Mouse (Mus musculus) embryo, embryonic 9.5 days (tissue): ENCODE data around the gene Vmn1r149.
"Not testable (repeated sequence)": the region's sequence is repeated elsewhere in the genome, so short reads cannot be mapped to it uniquely, and the experiment has no call there.

ENCODE experiments used
- DNase-seq: peaks from one replicate; pipeline ENCODE4 v3.0.0-alpha.2; 2017; ENCODE audit errors: extremely low spot score

The Vmn1r149 gene

GRCm38 (mm10) chr7:22438129-22438528 is at the start of gene Vmn1r149:
Vmn1r149 (minus strand) TSS chr7:22438229.
- not testable (repeated sequence) for DNase-seq

- DNase-seq: not testable (repeated sequence)
Measured at GRCm38 (mm10) chr7:22463975-22464374, 25.9 kb upstream of the Vmn1r149 start, which contains the start of gene Gm10665. Gm10665 (minus strand) TSS chr7:22464075.

- DNase-seq: not testable (repeated sequence)
Measured at GRCm38 (mm10) chr7:22413283-22413682, 24.7 kb downstream of the Vmn1r149 start, which contains the start of gene Vmn1r148. Vmn1r148 (plus strand) TSS chr7:22413583.
